Mouse (Mus musculus): Measurements from ENCODE around the gene D430041D05Rik.
A peak's percentile ranks its signal among the peaks of the same experiment; 100 is the strongest.

Gene D430041D05Rik

DNA sequence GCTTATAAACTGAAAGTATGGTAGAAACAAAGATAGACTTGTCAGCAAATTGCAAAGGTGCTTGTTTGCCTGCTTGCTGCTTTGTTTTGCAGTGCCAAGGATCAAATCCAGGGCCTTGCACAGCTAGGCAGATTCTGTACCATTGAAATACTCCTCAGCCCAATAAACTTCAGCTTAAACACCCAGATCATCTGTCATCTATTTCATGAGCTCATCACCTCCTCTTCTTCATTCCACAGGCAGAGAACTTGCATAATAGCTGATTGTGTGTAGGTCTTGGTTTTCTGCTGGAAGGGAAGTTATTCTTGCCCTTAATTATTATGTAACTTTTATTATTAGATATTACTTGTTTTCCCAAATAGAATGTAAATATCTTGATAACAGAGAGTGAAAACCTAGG lies 73.2 kb downstream of the D430041D05Rik start:
- DNase-seq (ENCODE audit: low spot score), result no peak

DNA sequence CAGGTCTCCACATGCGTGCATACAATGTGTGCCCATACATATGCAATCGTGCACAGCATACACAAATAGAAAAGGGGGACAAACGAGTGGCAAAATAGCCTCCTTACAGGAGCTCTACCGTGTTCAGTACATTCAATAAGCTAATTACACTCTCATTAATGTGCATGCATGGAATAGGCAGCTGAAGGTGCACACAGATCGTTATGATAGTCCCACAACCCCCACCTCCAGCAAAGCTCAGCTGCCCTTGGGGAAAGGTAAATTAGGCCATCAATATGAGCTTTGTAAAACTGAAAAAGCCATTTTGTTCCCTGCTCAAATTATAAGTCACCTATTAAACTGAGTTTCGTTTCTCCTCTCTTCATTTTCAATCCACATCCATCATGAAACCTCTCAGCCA lies 75.0 kb downstream of the D430041D05Rik start:
- no peak for DNase-seq (ENCODE audit: low spot score)

DNA sequence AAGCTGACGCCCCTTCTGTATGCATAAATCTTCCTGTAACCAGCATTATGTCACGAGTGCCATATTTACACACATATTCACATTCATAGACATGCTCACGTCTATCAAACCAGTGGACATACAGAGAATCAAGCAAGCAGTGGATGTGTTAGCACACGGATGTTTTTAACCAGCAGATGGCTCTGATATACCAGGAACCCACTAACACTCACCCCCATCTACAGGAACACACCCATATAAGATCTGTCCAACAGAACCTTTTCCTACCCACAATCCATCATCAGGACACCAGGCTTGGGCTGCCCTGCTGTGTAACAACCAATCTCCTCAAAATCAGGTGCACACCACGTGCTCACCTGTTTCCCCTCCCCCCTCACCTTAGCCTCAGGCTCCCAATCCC lies 76.9 kb downstream of the D430041D05Rik start:
- DNase-seq (ENCODE audit: low spot score), result no peak

DNA sequence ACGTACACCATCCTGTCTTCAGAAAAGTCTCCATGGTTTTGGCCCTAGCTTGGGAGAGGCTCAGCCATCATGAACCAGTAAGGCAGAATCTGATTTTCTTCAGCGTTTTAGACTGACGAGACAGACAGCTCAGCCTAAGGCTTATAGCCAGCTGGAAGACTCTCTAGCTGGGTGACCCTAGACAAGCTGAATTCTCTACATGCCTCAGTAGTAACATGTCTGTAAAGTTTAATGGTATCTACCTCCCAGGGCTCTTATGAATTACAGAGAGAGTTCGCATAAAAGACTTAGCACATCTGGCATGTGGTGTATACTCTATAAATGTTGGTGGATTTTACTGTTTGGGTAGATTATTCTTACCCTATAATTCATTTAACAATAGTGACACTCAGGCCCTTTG lies 78.1 kb downstream of the D430041D05Rik start:
- DNase-seq (ENCODE audit: low spot score), result no peak

DNA sequence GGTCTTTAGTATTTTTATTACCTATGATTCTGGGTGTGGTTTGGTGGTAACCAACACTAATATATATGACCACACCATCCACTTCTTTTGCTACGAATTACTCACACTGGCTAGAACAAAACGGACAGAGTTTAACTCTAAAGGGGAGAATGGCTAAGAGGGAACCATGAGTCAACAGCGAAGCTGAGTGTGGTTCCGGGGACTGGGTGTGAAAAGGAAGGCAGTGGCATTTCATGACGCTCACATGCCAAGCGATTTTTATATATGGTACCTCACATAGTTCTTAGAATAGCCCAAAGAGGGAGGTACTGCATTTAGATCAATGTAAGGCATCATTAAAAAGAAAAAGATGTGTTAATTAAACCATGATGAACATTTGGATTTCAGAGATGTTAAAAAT lies 79.6 kb downstream of the D430041D05Rik start:
- DNase-seq (ENCODE audit: low spot score), result no peak

DNA sequence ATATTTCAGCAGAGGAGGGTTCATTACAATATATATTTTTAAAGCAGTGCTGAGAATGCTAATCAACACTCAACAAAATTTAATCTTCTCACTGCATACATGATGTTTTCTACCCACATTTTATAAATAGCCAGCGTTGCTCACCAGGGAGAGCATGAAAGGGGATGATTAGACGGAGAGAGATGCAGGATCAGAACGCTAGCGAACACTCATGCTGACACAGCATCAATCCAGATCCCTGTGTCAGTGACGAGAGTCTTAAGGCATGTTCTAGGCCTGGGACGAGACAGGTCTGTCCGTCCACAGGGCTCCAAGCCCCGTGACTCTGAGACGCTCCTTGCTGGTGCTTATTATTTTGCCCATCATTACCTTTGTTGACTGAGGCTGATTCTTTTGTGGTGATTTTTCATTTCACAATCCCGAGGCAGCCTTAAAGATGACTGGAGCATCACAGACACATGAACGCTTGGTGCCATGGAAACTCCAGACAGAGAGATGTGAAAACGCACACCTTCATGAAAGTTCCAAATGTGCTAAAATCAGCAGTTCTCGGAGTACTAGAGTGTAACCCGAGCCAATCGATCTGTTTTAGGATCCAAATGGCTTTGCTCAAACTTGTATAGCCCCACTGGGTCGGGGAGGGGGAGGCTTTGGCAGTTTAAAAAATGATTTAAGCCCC lies 83.6 kb downstream of the D430041D05Rik start:
- DNase-seq (ENCODE audit: low spot score), result no peak

DNA sequence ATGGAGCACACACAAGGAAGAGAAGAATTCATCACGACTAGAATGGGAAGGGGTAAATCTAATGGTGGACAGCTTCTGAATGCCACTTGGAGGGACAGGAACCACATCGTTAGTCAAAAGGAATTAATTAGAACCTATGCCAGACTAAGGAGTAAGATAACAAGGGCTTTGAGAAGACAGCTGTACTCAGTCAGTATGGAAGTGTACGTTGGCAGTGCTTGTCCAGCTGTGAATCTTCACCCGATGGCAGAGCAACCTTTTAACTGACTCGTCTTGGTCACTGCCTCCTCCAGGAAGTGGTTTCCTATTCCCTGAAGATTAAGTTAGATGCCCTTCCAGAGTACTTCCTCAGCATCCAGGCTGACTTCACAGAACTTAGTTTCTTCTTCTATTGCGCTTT lies 87.0 kb downstream of the D430041D05Rik start:
- DNase-seq (ENCODE audit: low spot score), result no peak

DNA sequence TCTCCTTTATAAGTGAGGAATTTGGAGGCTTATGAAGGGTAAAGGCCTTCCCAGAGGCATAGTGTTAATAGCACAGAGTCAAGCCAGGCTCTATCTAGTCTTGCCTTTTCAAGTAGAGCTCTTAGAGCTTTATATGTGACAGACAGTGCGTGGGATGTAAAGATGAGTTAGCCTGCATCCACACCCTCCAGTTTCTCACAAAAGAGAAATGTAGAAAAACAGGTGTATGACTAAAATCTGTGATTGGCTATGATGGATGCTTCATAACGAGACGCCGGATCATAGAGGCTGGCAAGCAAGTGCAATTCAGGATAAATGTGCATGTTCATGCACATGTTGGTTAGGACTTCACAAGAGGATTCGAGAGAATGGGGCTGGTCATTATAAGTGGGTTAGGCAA lies 87.5 kb downstream of the D430041D05Rik start:
- no peak for DNase-seq (ENCODE audit: low spot score)

DNA sequence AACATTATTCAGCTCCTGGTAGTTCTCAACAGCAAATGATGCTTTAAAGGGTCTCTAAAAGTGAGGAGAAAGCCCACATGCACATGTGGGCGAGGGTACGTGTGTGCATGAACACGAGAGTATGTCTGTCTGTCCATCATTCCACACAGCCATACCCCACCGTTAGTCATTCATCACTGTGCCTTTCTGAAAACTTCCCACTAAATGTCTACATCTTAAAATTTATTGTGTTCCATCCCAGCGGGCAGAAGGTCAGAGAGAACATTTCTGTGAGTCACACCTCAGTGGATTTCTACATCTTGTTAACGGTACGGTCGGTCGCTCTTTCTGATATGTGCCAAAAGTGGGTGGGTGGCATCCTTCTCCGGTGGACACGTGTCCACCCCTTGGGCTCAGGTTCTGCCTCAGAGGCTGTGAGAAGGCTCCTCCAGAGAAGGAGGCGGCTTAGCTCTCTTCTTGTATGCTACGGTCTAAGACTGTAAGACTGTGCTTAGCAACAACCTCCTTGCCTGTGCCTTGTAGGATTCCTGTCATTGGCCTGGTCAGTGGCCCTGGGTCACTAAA lies 90.7 kb downstream of the D430041D05Rik start:
- no peak for DNase-seq (ENCODE audit: low spot score)

DNA sequence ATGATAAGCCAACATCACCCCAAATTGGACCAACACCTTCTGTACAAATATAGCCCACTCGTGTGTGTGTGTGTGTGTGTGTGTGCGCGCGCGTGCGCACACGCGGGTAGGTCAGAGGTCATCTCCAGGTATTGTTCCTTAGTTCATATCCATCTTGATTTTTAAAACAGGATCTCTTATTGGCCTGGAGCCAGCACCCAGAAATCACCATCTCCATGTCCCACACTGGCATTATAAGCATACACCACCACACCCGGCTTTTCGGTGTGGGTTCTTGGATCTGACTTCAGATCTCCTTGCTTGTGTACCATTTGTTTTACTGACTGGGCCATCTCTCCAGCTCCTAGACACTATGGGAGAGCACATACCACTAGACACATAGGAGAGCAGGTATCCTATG lies 91.4 kb downstream of the D430041D05Rik start:
- no peak for DNase-seq (ENCODE audit: low spot score)

DNA sequence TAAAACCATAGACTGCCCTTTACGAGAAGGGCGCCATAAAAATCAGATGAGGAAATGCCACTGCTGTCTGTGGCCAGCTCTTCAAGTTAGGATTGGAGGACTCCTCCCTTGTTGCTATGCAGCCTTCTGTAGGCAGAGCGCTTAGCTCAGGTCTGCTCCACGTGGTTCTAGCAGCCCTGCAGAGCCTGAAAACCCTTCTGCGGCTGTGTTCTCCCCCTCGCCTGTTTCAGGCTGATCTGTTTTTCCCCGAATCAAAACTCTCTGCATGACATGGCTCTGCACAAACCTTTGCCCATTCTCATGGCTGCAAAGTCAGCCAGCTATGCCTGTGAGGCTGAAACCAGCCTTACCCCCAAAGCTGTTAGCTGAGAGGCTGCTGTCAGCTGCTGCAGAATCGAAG lies 91.9 kb downstream of the D430041D05Rik start:
- DNase-seq (ENCODE audit: low spot score), result no peak

DNA sequence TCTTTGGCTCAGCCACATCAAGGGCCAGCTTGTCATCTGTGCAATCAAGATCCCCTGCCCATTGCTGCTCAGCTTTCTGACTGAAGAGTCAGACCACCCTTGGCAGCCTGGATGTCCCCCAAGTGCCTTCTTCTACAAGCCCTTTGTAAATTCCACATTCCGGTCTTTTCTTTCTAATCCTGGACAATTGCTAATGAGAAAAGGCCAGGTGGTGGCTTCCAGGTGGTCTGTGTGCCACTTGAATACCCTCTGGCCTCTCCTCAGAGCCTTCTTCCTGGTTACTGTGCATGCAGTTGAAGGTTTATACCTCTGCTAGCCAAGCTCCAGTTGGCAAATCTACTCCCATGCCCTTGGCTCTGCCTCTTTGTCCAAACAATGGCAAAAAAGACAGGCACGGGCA lies 92.6 kb downstream of the D430041D05Rik start:
- DNase-seq (ENCODE audit: low spot score), result no peak

DNA sequence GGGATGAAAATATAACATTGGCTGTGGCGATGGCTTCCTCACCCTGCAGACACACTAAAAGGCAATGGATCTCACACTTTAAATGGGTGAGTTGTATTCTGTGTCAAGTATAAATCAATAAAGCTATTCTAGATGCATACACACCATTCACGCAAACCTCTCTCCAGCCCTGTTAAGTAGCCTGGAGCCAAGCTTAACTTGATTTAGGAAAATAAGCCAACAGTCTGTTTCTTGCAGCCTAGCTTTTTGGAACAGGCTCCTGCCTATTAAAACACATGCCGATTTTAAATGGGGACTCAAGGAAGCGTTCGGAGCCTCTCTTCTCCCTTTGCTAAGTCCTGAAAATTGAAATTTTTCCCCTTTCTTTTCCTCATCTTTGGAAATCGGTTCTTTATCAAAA lies 93.2 kb downstream of the D430041D05Rik start:
- no peak for DNase-seq (ENCODE audit: low spot score)

DNA sequence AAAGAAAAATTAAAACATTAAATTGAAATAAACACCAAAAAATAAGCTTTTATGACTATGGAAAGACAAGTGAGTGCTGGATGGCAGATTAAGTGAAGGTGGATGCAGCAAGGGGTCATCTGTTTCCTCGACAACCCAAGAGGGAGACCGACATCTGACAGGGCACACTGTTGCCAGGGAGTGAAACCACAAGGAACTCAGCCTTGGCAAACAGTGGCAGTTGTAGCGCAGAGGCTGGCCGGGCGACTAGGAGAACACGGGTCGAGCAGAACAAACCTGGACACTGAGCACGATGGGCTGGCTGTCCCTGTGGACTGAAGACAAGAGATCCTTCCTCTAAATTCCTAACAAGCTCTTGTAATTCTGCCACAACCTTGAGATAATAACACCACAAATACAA lies 94.3 kb downstream of the D430041D05Rik start:
- DNase-seq (ENCODE audit: low spot score), result no peak

DNA sequence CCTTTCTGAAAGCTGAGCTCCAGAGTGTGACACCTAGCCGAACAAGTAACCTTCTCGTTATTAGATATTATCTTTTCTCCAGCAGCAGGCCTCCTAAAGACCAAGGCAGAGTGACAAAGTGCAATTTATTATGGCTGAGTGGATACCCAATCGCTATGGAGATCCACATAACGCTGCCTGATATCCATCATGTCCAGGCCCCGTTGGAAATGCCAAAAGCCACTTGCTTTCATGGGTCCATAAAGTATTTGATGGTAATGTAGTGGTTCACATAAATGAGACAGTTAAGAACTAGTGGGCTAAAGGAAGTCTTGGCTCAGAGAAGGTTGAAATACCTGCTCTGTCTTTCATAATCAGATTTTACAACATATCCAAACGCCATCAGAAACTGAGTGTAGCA lies 97.6 kb downstream of the D430041D05Rik start:
- DNase-seq (ENCODE audit: low spot score), result no peak

DNA sequence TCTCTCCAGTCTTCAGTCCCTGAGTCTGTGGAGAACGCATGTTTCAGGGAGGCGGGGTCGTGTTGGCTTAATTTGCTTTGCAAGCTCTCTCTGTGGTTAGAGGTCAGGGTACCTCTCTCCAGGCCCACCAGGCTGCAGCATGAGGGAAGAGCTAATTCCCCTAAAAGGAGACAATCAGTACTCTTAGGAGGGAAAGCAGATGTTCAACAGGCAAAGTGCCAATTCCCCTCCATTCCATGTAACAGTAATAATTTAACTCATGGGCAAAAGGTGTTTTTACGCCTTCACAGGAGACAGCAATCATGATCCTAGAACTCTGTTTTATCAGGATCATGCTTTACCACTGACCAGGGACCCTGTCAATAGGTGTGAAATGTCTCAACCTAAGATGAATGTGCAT lies 103.7 kb downstream of the D430041D05Rik start:
- no peak for DNase-seq (ENCODE audit: low spot score)

DNA sequence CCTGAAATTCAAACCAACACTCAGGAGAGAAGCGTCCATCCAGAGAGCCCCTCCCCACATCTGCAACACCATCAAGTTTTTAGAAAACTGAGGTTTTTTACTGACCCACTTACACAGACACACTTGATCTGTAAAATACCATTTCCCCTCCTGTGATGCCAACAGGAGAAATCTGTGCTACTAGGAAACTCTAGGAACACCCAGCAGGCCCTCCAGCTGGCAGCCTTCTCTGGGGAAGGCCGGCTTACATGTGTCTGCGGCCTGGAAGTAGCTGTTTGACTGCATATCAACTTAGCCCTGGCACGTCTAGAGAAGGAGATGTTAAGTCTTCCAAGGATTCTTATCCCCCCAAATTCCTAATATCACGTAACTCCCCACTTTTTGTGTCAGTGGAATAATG lies 105.1 kb downstream of the D430041D05Rik start:
- DNase-seq (ENCODE audit: low spot score), result no peak

DNA sequence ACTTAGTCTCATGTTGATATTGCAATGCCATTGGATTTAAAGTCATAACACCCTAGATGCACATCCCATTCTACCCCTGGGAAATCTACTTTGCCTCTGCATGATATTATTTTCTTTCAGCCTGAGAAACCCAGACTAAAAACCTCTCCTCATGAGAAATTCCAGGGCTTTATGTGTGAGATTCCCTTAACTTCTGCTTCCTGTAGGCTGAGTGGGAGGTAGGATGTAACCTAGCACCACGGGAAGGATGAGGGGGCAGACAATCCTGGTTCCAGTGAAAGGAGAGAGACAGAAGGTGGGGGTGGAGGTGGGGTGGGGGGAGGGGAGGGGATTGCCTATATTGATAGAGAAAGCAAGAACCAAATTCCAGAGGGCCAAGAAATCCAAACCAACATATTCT lies 110.9 kb downstream of the D430041D05Rik start:
- DNase-seq (ENCODE audit: low spot score), result no peak

DNA sequence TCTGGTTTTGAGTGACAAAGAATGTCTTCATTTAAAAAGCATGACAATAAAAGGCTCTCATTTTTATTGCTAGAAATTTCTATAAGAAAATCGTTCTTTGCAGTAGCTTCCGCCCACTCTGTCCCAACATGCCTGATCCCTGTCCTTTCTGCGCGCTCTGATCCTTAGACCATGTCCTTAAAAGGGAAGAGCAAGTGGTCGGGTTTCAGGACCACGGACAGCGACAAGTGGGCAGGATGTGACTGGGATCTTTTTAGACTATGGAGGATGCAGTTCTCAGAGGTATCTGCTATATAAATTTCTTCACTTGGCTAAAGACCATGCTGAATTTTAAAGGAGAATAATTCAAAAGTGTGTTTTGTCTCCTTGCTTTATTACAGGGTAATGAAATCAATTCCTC lies 111.7 kb downstream of the D430041D05Rik start:
- peak; percentile 69 for DNase-seq (ENCODE audit: low spot score)

DNA sequence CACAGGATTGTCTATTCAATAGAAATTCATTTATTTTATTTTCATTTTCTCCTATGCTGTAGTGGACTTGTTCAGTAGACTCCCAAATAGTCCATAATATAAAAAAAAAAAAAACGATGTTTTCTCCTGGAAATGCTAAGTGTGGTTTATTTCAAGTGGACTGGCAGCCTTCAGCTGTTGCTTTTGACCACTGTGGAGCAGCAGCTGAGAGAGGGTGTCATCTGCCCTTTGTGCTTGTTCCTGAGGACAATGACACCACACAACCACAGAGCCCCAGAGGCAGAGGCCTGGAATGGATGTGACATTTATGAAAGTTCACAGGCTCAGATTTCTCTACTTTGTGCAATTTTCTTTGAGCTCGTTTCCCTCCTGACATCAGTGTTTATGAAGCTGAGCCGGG lies 124.0 kb downstream of the D430041D05Rik start:
- DNase-seq (ENCODE audit: low spot score), result no peak

DNA sequence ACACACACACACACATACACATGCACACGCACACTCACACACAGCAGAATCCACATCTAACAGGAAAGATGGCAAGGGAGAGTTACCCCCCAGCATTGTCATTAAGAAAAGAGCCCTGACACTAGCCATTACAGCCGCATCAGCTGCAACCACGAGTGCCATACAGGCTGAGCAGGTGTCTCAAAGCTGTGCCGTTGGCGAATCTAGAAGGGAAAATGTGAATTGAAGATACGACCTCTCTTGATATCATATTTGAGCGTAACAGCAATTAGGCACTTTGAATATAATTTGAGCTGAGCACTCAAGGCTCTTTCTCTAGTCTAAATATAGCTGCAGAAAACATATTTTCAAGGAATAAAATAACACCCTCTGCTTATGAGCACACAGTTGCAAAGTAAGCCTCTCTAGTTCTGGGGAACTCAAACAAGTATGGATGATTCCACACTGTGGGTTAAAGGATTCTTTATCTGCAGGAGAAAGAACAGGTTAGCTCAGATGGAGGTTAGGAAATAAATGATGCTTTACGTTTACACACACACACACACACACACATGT lies 127.3 kb downstream of the D430041D05Rik start:
- no peak for DNase-seq (ENCODE audit: low spot score)

DNA sequence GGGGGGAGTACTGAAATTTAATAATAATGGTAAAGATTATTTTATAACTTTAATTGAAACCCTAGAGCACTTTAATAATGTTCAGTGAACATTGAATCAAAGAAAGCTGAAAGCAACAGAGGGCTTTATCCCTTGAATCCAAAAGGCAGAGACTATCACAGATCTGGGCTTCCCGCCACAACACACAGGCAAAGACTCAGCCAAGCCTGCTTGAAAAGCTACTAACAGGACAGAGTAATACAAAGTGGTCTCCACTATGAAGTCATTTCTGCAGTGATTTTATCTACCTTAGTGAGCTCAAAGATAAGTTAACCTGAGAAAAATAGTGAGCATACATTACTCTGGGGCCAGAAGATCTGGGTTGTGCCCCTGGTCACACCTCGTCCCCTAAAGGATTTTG lies 128.0 kb downstream of the D430041D05Rik start:
- DNase-seq (ENCODE audit: low spot score), result no peak

DNA sequence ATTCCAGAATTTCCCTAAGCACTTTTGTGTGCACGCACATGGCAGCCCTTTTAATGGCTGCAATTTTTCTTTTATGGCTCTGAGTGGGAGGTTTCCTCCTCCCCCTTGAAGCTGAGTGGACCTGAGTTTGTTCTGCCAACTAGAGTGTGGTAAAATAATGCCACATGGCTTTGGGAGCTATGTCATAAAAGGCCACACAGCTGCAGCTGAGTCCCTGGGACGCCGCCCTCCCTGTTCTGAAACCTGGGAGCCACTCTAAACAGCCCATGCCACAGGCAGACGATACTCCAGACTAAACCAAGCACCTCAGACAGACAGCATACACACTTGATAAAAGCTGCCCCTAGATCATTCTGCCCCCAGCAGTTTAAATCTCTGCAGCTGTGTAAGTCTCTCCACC lies 143.8 kb downstream of the D430041D05Rik start:
- no peak for DNase-seq (ENCODE audit: low spot score)

DNA sequence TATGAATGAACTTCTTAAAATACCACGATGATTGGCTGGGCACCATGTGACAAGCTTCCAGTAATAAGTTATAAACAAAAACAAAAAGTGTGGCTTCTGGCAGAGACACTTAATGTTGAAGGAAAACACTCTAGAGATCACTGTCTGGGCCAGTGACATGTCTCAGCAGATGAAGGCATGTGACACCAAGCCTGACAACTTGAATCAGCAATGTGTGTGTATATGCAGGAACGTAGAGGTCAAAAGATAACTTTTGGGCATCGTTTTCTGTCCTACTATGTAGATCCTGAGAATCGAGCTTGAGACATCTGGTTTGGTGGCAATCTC lies 149.1 kb downstream of the D430041D05Rik start:
- DNase-seq (ENCODE audit: low spot score), result no peak
